Mouse (Mus musculus): ENCODE measurements around the gene Il10ra.

Il10ra gene

GRCm38 (mm10) chr9:45207015-45207743, 61.8 kb downstream of the Il10ra start:
- intact Hi-C loops (cut with DNase I): no loop called here

- intact Hi-C loops (cut with DNase I): no loop called here
Observed at GRCm38 (mm10) chr9:45206121-45206520, 62.8 kb downstream of the Il10ra start.

GRCm38 (mm10) chr9:45205143-45205542, 63.8 kb downstream of the Il10ra start:
- intact Hi-C loops (cut with DNase I): no loop called here

Small RNA genes within 50 kb of the gene (microRNA-seq; reads per million reads assigned to microRNA genes)
- gene Mir7086: 0 to 0.12 reads per million in 2 experiments
